Mouse (Mus musculus) frontal cortex, postnatal 25 days (tissue): Measurements from ENCODE around the gene Fmo2.

ENCODE experiments used
- DNase-seq, 2 experiments: peaks; one replicate each; pipeline ENCODE4 v3.0.0; 2022; ENCODE audit warnings: low spot score in 2 of 2

The Fmo2 gene

GRCm38 (mm10) chr1:162853812-162854482, 44.6 kb downstream of the Fmo2 start:
- DNase-seq, result no peak

GRCm38 (mm10) chr1:162847554-162847953, 51.0 kb downstream of the Fmo2 start:
- DNase-seq, result no peak

GRCm38 (mm10) chr1:162840211-162840610, 58.3 kb downstream of the Fmo2 start:
- DNase-seq, result no peak

GRCm38 (mm10) chr1:162838976-162839375, 59.5 kb downstream of the Fmo2 start:
- no peak for DNase-seq

- DNase-seq, result no peak
Measured at GRCm38 (mm10) chr1:162834342-162834741, 64.2 kb downstream of the Fmo2 start.

- DNase-seq, result no peak
Measured at GRCm38 (mm10) chr1:162832574-162832953, 66.0 kb downstream of the Fmo2 start.

GRCm38 (mm10) chr1:162831838-162832573, 66.5 kb downstream of the Fmo2 start:
- no peak for DNase-seq
